Mouse (Mus musculus) heart, adult 11 months (tissue): ENCODE results near the gene Cenpq.

Experiments used
- DNase-seq: peaks from one replicate; pipeline ENCODE4 v3.0.0; 2022

Cenpq gene

GRCm38 (mm10) chr17:40934420-40935231 is at the start of gene Cenpq, which contains the start of gene Mut:
Gene Cenpq, minus strand, starts transcription at chr17:40935047.
Gene Mut, plus strand, starts transcription at chr17:40934685.
- peak; percentile 100 for DNase-seq

GRCm38 (mm10) chr17:40977914-40978313 is 43.1 kb upstream of the Cenpq start:
- no peak for DNase-seq

DNA sequence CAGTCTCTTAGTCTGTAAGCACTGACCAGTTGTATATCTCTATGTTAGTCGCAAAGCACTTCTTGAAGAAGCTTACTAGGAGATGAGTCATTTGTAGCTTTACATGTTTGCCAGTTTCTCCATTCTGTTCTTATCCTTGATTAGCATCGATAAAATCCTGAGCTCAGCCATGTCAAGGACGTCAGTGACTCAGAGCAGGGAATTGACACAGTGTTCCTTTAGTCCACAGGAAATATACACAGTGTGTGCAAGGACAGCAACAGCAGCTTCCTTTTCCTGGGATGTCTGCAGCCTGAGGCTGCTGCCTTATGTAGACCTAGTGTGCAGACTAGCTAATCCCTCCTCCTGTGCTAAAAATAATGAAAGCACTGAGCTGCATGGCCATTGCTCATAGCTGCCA is 13.7 kb upstream of the Cenpq start:
- DNase-seq, result peak; percentile 44

- peak; percentile 83 for DNase-seq
Measured at GRCm38 (mm10) chr17:40933985-40934384, 862 bp downstream of the Cenpq start.

DNA sequence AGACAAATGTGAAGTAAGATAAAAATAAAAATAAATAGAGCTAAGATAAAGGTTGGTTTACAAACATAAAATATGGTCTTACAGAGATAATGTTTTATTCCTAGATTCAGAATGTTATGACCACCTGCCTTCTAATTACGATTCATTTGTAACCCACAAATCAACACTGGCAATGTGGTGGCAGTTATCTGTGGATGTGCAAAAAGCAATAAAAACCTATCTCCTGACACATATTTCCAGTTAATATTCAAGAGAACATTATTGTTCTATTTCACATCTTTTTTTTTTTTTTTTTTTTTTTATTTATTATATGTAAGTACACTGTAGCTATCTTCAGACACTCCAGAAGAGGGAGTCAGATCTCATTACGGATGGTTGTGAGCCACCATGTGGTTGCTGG is 19.3 kb downstream of the Cenpq start:
- DNase-seq, result no peak

- DNase-seq, result no peak
Measured at GRCm38 (mm10) chr17:40914250-40914649, 20.6 kb downstream of the Cenpq start, which contains the start of gene Glyatl3. Gene Glyatl3, minus strand, starts transcription at chr17:40914350.

GRCm38 (mm10) chr17:40904721-40905154 is 30.1 kb downstream of the Cenpq start:
- DNase-seq, result no peak

DNA sequence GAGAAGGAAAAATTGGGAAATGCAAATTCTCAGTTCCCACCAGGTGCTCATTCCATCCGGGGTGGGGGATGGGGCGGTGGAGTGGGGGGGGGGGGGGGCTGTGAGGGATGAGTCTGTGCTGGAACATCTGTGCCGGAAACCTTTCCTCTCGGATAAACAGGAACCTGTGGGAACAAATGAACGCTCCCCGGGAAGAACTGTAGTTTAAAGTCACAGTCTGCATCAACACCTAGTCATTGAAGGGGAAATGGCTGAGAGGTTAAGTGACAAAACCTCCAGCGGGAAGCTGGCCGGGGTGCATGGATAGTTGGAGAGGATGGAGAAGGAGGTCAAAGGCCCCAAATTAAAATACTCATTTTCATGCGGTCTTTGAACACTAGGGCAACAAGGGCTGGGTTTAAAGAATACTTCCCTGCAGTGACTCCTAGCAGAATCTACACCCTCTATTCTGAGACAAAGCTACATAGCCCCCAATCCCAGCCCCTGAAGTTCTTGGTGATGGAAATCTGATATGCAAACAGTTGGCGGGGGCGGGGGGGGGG is 30.7 kb downstream of the Cenpq start:
- peak; percentile 85 for DNase-seq

DNA sequence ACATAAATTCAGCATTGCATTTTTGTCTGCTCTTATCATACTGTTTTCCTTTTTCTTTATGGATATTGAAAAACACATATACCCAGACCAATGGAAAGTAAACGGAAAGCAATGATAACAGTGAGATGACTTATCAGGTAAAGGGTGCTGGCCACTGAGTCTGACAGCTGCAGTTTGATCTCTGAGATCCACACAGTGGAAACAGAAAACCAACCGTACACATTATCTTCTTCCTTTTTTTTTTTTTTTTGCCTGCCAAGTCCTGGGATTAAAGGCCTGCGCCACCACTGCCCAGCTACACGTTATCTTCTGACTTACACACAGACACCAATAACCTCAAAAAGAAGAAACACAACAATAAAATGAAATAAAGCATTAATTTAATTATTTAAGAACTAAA is 31.5 kb downstream of the Cenpq start:
- no peak for DNase-seq

GRCm38 (mm10) chr17:40899783-40900363 is 35.0 kb downstream of the Cenpq start:
- peak; percentile 58 for DNase-seq

GRCm38 (mm10) chr17:40896863-40897262 is 38.0 kb downstream of the Cenpq start:
- no peak for DNase-seq

DNA sequence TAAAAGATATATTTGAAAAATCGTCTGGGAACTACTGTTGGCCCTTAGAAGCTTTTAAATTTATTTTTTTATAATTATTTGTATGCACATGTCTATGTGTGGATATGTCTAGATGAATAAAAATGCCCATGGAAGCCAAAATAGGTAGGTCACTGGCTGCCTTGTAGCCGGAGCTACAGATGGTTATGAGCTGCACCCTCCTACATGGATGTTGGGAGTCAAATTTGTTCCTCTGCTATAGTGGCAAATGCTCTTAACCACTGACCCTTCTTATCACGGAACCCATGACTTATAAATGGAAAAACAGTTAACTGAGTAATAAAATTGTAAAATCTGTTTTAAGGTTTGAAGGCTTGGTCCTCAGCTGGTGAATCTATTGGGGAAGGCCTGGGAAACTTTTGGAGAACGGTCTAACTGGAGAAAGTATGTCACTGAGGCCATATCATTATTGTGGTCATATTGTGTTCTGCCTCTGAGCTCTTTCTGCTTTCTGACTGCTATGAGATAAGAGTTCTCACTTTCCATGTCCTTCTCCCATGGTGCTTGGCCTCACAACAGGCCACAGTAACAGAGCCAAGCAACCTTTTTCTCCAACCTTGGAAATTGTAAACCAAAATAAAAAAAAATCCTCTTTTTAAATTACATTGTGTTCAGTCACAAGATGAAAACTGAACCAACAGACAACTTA is 46.9 kb downstream of the Cenpq start:
- DNase-seq, result no peak

GRCm38 (mm10) chr17:40885155-40885554 is 49.7 kb downstream of the Cenpq start:
- no peak for DNase-seq

DNA sequence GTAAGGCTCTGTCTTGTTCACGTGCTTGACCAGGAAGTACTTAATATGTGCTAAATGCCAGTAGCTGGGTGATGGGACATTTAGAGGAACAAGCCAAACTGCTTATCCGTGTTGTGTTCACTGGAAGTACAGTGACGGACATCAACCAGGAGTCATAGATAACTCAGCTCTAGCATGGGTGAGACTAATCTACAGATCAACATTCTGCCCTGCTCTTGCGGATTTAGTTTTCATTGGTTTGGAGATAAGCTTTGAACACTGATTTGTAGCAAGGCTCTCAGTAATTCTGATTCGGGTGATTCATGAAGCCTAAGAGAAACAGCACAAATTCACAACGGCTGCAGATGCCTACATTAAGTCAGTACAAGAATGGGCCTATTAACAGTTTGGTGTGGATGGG is 52.7 kb downstream of the Cenpq start:
- no peak for DNase-seq

DNA sequence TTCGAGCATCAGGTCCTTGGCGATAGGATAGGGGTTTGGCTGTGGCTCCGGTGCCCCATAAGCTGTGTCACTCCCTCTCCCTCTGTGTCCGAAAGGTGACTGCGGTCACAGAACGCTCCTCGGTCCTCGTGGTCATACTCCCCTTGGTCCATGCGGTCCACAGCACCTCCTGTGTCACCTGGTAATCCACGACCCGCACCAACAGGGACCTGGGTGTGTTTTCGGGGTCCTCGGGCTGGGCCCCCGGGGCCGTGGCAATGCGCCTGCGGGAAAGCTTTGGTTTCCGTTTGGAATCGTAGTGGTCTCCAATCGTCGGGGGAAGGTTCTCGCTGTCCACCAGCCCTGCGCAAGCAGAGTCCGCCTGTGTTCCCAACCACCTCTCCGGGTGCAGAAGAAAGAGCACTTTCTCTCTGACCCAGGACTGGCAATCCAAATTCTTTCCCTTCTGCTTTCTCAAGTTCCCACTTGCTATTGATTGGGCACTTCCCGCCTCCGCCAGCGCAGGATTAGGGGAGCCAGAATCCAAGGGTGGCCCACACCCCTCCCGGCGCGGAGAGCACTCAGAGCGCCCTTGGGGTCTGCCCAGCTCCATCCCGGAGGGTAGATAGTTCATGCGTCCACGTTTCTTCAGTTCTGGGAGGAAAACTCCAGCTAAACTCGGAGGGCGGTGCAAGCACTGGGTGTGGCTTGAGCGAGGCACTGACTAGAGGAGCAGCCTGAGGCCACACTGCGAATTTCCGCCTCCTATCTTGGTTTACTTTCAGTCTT is 54.7 kb downstream of the Cenpq start, which contains the start of gene 9130008F23Rik:
Gene 9130008F23Rik, minus strand, starts transcription at position 636 of the 768 bp plus-strand sequence.
- peak; percentile 98 for DNase-seq

DNA sequence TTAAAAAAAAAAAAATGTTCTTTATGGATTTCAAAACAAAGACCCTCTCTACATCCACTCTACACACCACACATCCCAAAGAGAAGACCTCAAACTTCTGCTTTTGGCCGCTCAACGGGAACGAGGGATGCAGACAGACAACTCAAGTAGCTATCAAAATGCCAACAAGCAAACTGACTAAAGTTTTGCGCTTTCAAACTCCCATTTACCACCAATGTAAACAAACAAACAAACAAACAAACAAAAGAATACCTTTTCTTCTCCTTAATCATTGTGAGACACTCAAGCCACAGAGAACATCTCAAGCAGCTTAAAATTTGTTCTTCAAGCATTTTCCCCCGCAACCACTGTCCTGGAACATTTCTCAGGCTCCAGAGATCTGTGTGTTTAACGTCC is 55.3 kb downstream of the Cenpq start:
- no peak for DNase-seq

GRCm38 (mm10) chr17:40877741-40878140 is 57.1 kb downstream of the Cenpq start:
- DNase-seq, result no peak

GRCm38 (mm10) chr17:40875568-40875967 is 59.3 kb downstream of the Cenpq start:
- DNase-seq, result no peak

DNA sequence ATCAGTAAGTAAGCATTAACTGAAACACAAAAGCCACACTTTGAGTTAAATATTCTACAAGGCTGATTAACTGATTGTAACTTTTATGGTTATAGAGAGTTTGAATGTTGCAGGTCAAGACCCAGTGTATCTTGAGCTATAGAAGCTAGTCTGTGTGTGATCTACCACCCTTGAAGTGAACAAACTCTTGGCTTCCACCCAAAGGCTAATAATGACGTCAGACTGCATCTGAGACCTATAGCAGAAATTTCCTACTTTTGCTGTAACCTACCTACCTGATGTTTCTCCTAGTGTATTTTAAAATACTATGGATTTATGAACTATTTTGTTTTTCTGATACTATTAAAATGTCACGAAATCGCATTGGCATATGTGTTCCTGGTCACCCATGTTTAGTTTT is 60.1 kb downstream of the Cenpq start:
- no peak for DNase-seq

- no peak for DNase-seq
Measured at GRCm38 (mm10) chr17:40873582-40874011, 61.2 kb downstream of the Cenpq start.
